Mouse (Mus musculus) left cerebral cortex, adult 2 months (tissue): ENCODE measurements around the gene Faap20. TPM values are rescaled to one million over a fixed set of nuclear protein-coding genes. Genes with fewer than 3 reads are reported as not detected.

Source experiments
- DNase-seq, 2 experiments: peaks; one replicate each; pipeline ENCODE4 v3.0.0; 2021 to 2022; ENCODE audit warnings: low spot score in 2 of 2, mixed read lengths in 1 of 2; ENCODE audit errors: extremely low spot score in 1 of 2
- H3K27ac ChIP-seq: fragments of 200-600 bp; 2 replicates; pipeline ENCODE4 v1.8.1; 2022
- H3K4me3 ChIP-seq: fragments of 200-600 bp; 2 replicates; pipeline ENCODE4 v1.8.1; 2022
- CTCF ChIP-seq: fragments of 200-600 bp; IDR thresholded peaks from 2 replicates; pipeline ENCODE4 v1.8.1; 2022; ENCODE audit warnings: antibody characterized with exemption, mild to moderate bottlenecking, moderate library complexity
- intact Hi-C: fragments of 180-260 bp; cut with DNase I; formaldehyde crosslinking; loops from one replicate; pipeline ENCODE4 v1.15.1; 2025
- long read RNA-seq, 2 experiments: library from polyadenylated mRNA; stranded (forward); transcript quantifications; one replicate each; pipeline ENCODE4 v2.0.0; 2021; ENCODE audit warnings: borderline mapping rate in 2 of 2
- total RNA-seq, 2 experiments: library from RNA; stranded (reverse); gene quantifications; 2 replicates each; pipeline ENCODE4 v1.2.3; 2021

Faap20 gene
- 10 to 100 TPM; 25.9 to 28.8 TPM for total RNA-seq
- long read RNA-seq, experiment 1, transcript Faap20-201 (3 exons, 1,479 nt): major isoform, 10 of 22 reads
- long read RNA-seq, experiment 1, partial matches to known transcripts: 1 of 22 reads
- long read RNA-seq, experiment 1, other reads (novel, unspliced or antisense): 9 of 22 reads
- long read RNA-seq, experiment 2, partial matches to known transcripts: 1 of 12 reads
- long read RNA-seq, experiment 2, other reads (novel, unspliced or antisense): 4 of 12 reads

DNA sequence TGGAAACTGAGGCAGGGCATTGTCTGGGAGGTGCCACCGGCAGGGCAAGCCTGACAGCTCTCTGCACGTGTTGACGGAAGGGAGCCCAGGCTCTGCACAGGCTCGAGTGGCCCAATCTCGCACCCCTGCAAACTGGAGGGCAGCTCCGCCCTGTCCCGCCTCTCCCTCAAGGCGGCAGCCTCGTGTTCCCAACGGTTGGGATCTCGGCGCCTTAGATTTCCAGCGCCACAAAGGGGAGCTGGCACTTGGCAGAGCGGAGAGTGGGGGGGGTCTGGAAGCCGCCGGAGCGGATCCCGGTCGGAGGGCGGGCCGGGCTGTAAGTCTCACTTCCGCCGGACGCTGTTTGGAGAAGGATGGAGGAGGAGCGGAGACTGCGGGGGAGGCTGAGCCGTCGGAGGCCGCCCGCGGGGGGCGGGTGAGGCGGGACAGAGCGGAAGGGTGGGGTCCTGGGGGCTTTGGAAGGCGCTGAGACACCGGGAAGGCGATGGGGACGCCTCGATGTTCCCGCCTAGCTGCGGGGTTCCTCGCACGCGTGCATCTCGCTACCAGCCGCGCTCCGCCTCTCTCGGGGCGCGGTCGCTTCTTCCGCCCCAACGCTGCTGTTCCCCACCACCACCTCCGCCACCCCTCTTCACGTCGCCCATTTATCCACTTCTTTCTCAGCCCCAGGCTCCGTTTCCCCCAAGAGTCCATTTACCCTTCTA is at the start of gene Faap20:
Gene Faap20 (plus strand): TSS at position 155 of the 704 bp plus-strand sequence.
- intact Hi-C loops: loop anchor here (1.0 to 2.0 kb wide), 3 partner anchors 27 to 154 kb away; partner anchors contain the start of gene Ski
- peak; percentile 80 to 85 for DNase-seq
- Histone ChIP-seq H3K4me3 (peak within 1 kb of the TSS; percentile 75), H3K27ac (peak within 1 kb of the TSS; percentile 97)
- TF ChIP-seq CTCF: no peak

DNA sequence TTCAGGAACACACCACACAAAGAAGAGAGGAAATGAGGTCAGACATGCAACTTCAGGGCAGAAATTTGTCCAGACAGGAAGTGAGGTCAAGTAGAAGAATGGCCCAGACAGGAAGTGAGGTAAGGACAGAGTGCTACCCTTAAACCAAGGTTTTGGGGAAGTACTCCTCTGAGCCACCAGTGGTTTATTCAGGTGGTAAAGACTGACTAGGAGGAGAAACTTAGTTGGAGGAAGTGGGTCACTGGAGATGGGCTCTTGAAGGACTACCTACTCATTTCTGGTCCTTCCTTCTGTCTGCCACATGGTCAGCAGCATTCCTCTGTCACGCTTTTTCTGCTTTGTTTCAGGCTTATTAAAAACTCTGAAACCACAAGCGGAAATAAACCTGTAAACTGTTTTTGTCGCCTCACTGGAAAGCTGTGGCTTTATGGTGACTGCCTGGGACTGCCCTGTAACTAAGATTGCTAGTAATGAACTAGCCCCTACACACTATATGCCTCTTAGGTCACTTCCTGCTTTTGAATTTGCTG is 48.7 kb upstream of the Faap20 start:
- Histone ChIP-seq H3K27ac (peak overlapping the region; percentile 1; the same call in 1 of the 2 replicates), H3K4me3 (no peak overlapping the region)
- DNase-seq: no peak
- intact Hi-C loops: no loop called here
- no peak for TF ChIP-seq CTCF

GRCm38 (mm10) chr4:155201764-155202163 is 47.8 kb upstream of the Faap20 start:
- intact Hi-C loops: no loop called here
- H3K27ac ChIP-seq: no peak overlapping the region

GRCm38 (mm10) chr4:155205919-155206318 is 43.7 kb upstream of the Faap20 start:
- intact Hi-C loops: no loop called here
- Histone ChIP-seq H3K4me3 (no peak overlapping the region), H3K27ac (no peak overlapping the region)
- DNase-seq: no peak
- no peak for TF ChIP-seq CTCF

More at GRCm38 (mm10) chr4:155201764-155202163, 47.8 kb upstream of the Faap20 start:
- no peak for TF ChIP-seq CTCF
- DNase-seq: no peak
- H3K4me3 ChIP-seq: no peak overlapping the region

DNA sequence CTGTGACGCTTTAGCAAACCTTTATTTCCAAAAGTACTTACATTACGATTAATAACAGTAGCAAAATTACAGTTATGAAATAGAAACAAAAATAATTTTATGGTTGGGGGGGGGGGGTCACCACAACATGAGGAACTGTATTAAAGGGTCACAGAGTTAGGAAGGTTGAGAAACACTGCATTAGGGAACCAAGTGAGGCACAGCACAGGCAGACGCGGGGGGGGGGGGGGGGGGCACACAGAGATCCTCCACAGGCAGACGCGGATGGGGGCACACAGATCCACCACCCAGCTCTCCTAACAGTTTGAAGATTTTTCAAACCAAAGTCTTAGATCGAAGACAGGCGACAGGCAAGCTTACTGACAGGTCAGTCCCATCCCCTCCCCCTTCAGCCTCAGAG is 43.1 kb upstream of the Faap20 start:
- no peak overlapping the region for H3K4me3 ChIP-seq
- no peak overlapping the region for H3K27ac ChIP-seq
- TF ChIP-seq CTCF: no peak
- DNase-seq: no peak
- intact Hi-C loops: no loop called here

DNA sequence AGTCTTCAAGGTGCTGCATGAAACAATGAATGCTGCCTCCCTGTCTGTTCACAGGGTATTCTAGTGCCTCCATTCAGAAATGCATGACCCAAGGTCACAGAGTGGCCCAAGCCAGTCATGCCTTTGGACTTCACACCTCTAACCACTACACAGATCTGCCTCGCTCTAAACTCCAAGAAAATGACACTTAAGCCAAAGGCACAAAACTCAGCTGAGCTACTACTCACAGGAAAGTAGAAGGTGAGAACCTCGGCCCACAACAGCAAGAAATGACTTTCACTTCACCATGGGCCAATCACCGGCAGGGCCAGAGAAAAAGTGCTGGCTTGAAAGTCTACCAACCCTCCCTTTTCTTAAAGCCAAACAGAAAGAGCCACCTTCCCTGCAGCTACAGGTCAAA is 41.8 kb upstream of the Faap20 start:
- DNase-seq: no peak
- H3K4me3 ChIP-seq: no peak overlapping the region
- intact Hi-C loops: no loop called here
- no peak for TF ChIP-seq CTCF
- H3K27ac ChIP-seq: no peak overlapping the region

GRCm38 (mm10) chr4:155208613-155209012 is 41.0 kb upstream of the Faap20 start:
- H3K4me3 ChIP-seq: no peak overlapping the region
- DNase-seq: no peak
- TF ChIP-seq CTCF: no peak
- intact Hi-C loops: no loop called here
- H3K27ac ChIP-seq: no peak overlapping the region

DNA sequence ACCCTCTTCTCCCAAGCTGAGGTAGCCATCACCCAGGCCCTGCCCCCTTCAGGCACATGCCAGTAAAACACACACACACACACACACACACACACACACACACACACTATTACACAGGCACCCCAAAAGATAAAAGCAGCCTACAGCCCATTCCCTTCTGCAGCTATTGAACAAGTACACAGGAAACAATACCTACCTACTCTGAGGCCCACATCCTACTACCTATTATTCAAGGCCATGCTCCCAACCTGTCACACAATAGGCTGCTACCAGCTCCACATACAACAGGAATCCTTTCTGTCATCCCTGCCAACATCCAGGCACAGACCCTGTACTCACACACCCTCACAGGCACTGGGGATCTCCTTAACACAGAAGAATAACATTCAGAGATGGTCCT is 40.5 kb upstream of the Faap20 start:
- no peak for TF ChIP-seq CTCF
- H3K27ac ChIP-seq: no peak overlapping the region
- no peak for DNase-seq
- intact Hi-C loops: no loop called here
- no peak overlapping the region for H3K4me3 ChIP-seq

DNA sequence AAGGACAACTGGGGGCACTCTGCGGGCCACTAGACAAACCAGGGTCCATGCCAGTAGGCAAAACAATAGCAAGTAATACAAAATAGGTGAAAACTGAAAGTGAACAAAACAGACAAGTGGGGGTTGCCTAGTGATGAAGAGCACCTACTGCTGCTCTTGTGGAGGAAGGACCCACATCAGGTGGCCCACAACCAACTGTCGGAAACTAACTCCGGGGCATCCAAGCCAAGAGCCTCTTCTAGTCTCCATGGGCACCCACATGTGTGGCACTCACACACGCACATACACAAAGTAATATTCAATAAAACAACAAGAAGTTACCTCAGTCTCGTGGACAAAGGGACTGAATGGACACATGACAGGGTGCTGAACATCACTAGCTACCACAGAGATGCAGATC is 40.1 kb upstream of the Faap20 start:
- no peak for TF ChIP-seq CTCF
- no peak for DNase-seq
- intact Hi-C loops: no loop called here
- Histone ChIP-seq H3K4me3 (no peak overlapping the region), H3K27ac (no peak overlapping the region)

GRCm38 (mm10) chr4:155213052-155213751 is 36.4 kb upstream of the Faap20 start:
- intact Hi-C loops: no loop called here
- DNase-seq: no peak
- Histone ChIP-seq H3K27ac (no peak overlapping the region), H3K4me3 (no peak overlapping the region)
- no peak; the same call in 1 of the 2 replicates for TF ChIP-seq CTCF

GRCm38 (mm10) chr4:155213752-155214054 is 35.9 kb upstream of the Faap20 start:
- intact Hi-C loops: no loop called here
- no peak for TF ChIP-seq CTCF
- no peak for DNase-seq
- Histone ChIP-seq H3K27ac (no peak overlapping the region), H3K4me3 (peak overlapping the region; percentile 11; the same call in 1 of the 2 replicates)

- intact Hi-C loops: no loop called here
- no peak for TF ChIP-seq CTCF
- DNase-seq: no peak
- Histone ChIP-seq H3K27ac (no peak overlapping the region), H3K4me3 (no peak overlapping the region)
Observed at GRCm38 (mm10) chr4:155214188-155214587, 35.4 kb upstream of the Faap20 start.
